Mouse (Mus musculus) liver, embryonic 14.5 days (tissue): ENCODE measurements at regions not wholly inside any gene's neighbourhood (a gene's known extent, or its start where the extent isn't known, plus 50 kb on each side); places are given as distances from the start of the nearest gene placed in this dataset.

ENCODE experiments used
- ATAC-seq: fragments of 200-750 bp; cut with Nextera tagmentation; 2 replicates; pipeline ENCODE4 v1.8.0; 2017; ENCODE audit warnings: moderate number of reproducible peaks, mild to moderate bottlenecking, moderate library complexity; ENCODE audit not compliant: insufficient read depth
- DNase-seq, 3 experiments: peaks; one replicate each; pipeline ENCODE4 v3.0.0-alpha.2; 2012 to 2013; ENCODE audit warnings: low read depth in 3 of 3, low spot score in 3 of 3
- H3K27ac ChIP-seq: fragments of 300-500 bp; sonication (generic); 2 replicates; pipeline ENCODE4 v1.5.1; 2014; ENCODE audit warnings: moderate library complexity, mild to moderate bottlenecking, control low read depth, inconsistent platforms
- H3K27me3 ChIP-seq: fragments of 300-500 bp; sonication (generic); 2 replicates; pipeline ENCODE4 v1.6.1; 2014; ENCODE audit warnings: mild to moderate bottlenecking, low read length, moderate library complexity; ENCODE audit not compliant: control insufficient read depth, insufficient read depth
- H3K36me3 ChIP-seq: fragments of 300-500 bp; sonication (generic); replicated peaks from 2 replicates; pipeline ENCODE4 v1.6.1; 2014; ENCODE audit warnings: low read depth; ENCODE audit not compliant: control insufficient read depth, insufficient read depth
- H3K4me1 ChIP-seq, 2 experiments: fragments of 200-500 bp in 1 of 2; fragments of 300-500 bp in 1 of 2; sonication (generic) in 1 of 2; replicated peaks; 2 replicates each; pipeline ENCODE4 v1.6.1; 2012 to 2014; ENCODE audit warnings: antibody characterized with exemption in 1 of 2, inconsistent platforms in 1 of 2, low read length in 1 of 2; ENCODE audit not compliant: control insufficient read depth in 2 of 2, insufficient read depth in 2 of 2
- H3K4me2 ChIP-seq: fragments of 300-500 bp; sonication (generic); 2 replicates; pipeline ENCODE4 v1.6.1; 2014; ENCODE audit warnings: low read depth, mild to moderate bottlenecking, control low read depth, moderate library complexity
- H3K4me3 ChIP-seq, 2 experiments: fragments of 200-500 bp in 1 of 2; fragments of 300-500 bp in 1 of 2; sonication (generic) in 1 of 2; 2 replicates each; pipeline ENCODE4 v1.5.1; 2012 to 2014; ENCODE audit warnings: low read depth in 2 of 2, low read length in 2 of 2, mild to moderate bottlenecking in 2 of 2, control low read depth in 1 of 2, inconsistent platforms in 1 of 2, moderate library complexity in 1 of 2; ENCODE audit not compliant: insufficient read depth in 1 of 2
- H3K9ac ChIP-seq: fragments of 300-500 bp; sonication (generic); replicated peaks from 2 replicates; pipeline ENCODE4 v1.6.1; 2014; ENCODE audit warnings: mild to moderate bottlenecking, control low read depth, moderate library complexity
- H3K9me3 ChIP-seq: fragments of 300-500 bp; sonication (generic); 2 replicates; pipeline ENCODE4 v1.6.1; 2016; ENCODE audit warnings: low read length, mixed read lengths; ENCODE audit not compliant: control insufficient read depth
- CTCF ChIP-seq: IDR thresholded peaks from 2 replicates; pipeline ENCODE4 v1.5.1; 2016; ENCODE audit warnings: antibody characterized with exemption, low read depth, control low read depth
- EP300 ChIP-seq: IDR thresholded peaks from 2 replicates; pipeline ENCODE4 v1.6.1; 2016; ENCODE audit warnings: antibody characterized with exemption, low read depth
- WGBS: fragments of 180-500 bp; shearing (Covaris S2); extraction: QIAGEN DNeasy Blood & Tissue Kit; methylation state at CpG from one replicate; pipeline ENCODE4 v1.1.7; 2014; ENCODE audit not compliant: insufficient replicate concordance; 5-methylcytosine and 5-hydroxymethylcytosine counted together

DNA sequence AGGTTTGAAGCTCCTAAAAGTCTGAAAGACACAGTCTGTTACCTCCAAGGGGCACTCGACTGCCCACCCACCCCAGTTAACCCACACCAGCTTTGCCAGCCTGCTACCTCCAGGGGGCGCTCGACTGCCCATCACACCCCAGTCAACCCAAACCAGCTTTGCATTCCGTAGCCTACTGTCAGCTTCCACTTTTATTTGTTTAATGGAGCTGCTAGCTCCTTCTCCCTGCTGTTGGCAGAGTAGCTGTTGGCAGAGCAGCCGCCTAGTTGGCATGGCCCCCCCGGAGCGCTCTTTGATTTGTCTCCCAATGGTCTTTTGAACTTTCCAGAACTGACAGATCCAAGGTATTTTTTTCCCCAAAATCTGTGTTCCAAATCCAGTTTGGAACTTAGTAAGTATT lies 91.2 kb downstream of the Nhlrc3 start:
- no peak for DNase-seq
- no peak for TF ChIP-seq EP300
- peak; percentile 51 for TF ChIP-seq CTCF

DNA sequence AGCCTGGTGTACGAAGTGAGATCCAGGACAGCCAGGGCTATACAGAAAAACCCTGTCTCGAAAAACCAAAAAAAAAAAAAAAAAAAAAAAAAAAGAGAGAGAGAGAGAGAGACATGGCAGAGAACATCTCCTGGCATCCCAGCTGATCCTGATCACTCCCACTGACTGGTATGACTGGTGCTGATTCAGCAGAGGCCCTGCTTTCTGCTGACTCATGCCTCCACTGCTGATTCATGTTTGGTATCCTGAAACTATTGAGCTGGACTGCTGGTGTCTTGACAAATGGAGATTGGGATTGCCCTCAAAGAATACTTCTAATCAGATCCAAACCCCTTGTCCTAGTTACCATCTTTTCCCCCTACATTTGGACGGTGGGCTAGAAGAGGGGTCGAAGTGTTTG lies 101.9 kb downstream of the Nhlrc3 start:
- Histone ChIP-seq H3K36me3 (no peaks in the 10 kb centered on the region), H3K27ac (no peak overlapping the region), H3K4me2 (no peak overlapping the region), H3K27me3 (no peaks in the 10 kb centered on the region), H3K4me3 (no peak overlapping the region), H3K4me1 (no peaks in the 10 kb centered on the region), H3K9ac (no peak overlapping the region), H3K9me3 (no peaks in the 10 kb centered on the region)
- DNase-seq (no peak), ATAC-seq (no peak)
- TF ChIP-seq CTCF (no peak), EP300 (no peak)
- WGBS = 68% methylated on average over 4 of the region's 4 CpGs

More for the DNA sequence above, 91.2 kb downstream of the Nhlrc3 start:
- no peak overlapping the region for H3K9ac ChIP-seq
- H3K36me3 ChIP-seq = no peaks in the 10 kb centered on the region
- H3K27ac ChIP-seq = no peak overlapping the region
- no peak overlapping the region for H3K4me2 ChIP-seq
- peaks cover 2% of the 10 kb centered on the region; the same call in 1 of the 2 replicates for H3K9me3 ChIP-seq
- no peak for ATAC-seq
- H3K27me3 ChIP-seq = no peaks in the 10 kb centered on the region
- no peak overlapping the region for H3K4me3 ChIP-seq
- 54% methylated on average over 7 of the region's 7 CpGs for WGBS
- no peaks in the 10 kb centered on the region for H3K4me1 ChIP-seq

DNA sequence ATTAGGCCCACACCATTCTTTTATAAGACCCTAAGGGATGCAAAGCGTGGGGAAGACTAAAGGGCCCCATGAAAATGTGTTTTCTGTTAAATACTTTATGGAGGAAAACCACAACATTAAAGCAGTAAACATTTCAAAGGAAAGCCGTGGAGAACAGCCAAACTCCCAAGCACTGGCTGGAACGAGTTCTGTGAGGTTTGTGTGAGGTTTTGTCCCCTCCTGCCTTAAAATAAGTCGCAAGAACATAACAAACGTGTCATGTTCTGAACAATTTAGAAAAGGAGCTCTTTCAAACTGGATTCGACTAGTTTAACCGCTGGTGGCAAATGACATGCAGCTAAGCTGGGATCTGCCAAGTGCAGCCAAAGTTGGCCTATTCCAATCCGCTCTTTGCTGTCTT lies 109.4 kb downstream of the Nhlrc3 start:
- no peak overlapping the region for H3K4me3 ChIP-seq
- TF ChIP-seq EP300 = no peak
- no peak for TF ChIP-seq CTCF
- H3K9ac ChIP-seq = no peak overlapping the region
- ATAC-seq (no peak), DNase-seq (no peak)
- H3K36me3 ChIP-seq = no peaks in the 10 kb centered on the region
- WGBS = 54% methylated on average over 8 of the region's 8 CpGs
- no peaks in the 10 kb centered on the region for H3K9me3 ChIP-seq
- H3K4me1 ChIP-seq = no peaks in the 10 kb centered on the region
- no peak overlapping the region for H3K4me2 ChIP-seq
- H3K27ac ChIP-seq = no peak overlapping the region
- H3K27me3 ChIP-seq = no peaks in the 10 kb centered on the region

DNA sequence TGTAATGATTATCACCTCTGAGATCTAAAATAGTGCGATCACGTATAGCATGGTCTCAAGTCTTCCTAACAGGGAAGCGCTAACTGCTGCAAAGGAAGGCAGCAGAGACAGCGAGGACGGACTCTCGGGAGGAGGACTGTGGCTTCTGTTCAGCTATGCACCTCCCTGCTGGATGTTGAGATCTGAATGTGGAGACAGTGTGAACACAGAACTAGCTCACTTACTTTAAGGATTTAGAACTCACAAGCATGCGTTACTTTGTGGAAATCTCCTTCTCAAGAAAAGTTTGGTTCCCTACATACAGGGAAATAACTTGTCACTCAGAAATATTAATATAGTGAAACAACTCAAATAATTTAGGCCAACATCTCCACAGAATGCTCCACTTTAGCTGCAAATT lies 109.8 kb downstream of the Nhlrc3 start:
- Histone ChIP-seq H3K36me3 (no peaks in the 10 kb centered on the region), H3K9ac (no peak overlapping the region), H3K27me3 (no peaks in the 10 kb centered on the region), H3K4me1 (no peaks in the 10 kb centered on the region), H3K4me2 (no peak overlapping the region), H3K27ac (no peak overlapping the region), H3K4me3 (no peak overlapping the region), H3K9me3 (no peaks in the 10 kb centered on the region)
- WGBS = 76% methylated on average over 7 of the region's 7 CpGs
- DNase-seq (no peak), ATAC-seq (no peak)
- TF ChIP-seq EP300 = no peak
- TF ChIP-seq CTCF = no peak

DNA sequence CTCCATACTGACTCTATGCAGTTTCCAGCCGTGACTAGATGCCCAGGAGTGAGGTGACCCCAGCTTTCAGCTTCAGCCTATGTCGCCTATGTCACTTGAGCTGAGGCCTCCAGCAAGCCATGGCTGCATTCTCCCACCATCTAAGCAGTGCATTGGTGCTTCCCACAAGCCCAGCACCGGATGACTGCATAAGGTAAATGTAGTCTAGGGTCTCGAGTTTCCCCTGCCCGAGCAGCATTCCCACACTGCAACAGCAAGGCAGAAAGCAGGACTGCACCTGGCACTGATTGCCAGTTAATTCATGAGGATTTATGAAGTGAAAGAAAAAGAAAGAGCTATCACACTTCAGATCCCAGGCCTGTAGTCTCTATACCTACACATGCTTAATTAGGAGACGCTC lies 119.5 kb downstream of the Nhlrc3 start:
- no peaks in the 10 kb centered on the region for H3K4me1 ChIP-seq
- no peaks in the 10 kb centered on the region for H3K36me3 ChIP-seq
- no peak overlapping the region for H3K9ac ChIP-seq
- H3K9me3 ChIP-seq = no peaks in the 10 kb centered on the region
- H3K4me2 ChIP-seq = no peak overlapping the region
- 55% methylated on average over 6 of the region's 6 CpGs for WGBS
- DNase-seq = no peak
- no peak overlapping the region for H3K27ac ChIP-seq
- H3K27me3 ChIP-seq = no peaks in the 10 kb centered on the region
- ATAC-seq = no peak
- TF ChIP-seq EP300 (no peak), CTCF (no peak)
- no peak overlapping the region for H3K4me3 ChIP-seq
